Mouse (Mus musculus) neural tube, embryonic 11.5 days (tissue): ENCODE data around the gene Jazf1. TPM values are rescaled to one million over a fixed set of nuclear protein-coding genes. Genes with fewer than 3 reads are reported as not detected.

ENCODE experiments used
- ATAC-seq: fragments of 200-750 bp; cut with Nextera tagmentation; 2 replicates; pipeline ENCODE4 v1.8.0; 2017; ENCODE audit warnings: moderate number of reproducible peaks, mild to moderate bottlenecking, moderate TSS enrichment, moderate library complexity; ENCODE audit not compliant: insufficient read depth, low FRiP score, low TSS enrichment
- DNase-seq: peaks from one replicate; pipeline ENCODE4 v3.0.0-alpha.2; 2015; ENCODE audit warnings: low spot score
- H3K27ac ChIP-seq: fragments of 300-500 bp; sonication (generic); 2 replicates; pipeline ENCODE4 v1.5.1; 2014; ENCODE audit warnings: low read depth, mild to moderate bottlenecking, low read length
- H3K27me3 ChIP-seq: fragments of 300-500 bp; sonication (generic); 2 replicates; pipeline ENCODE4 v1.6.1; 2014; ENCODE audit warnings: mild to moderate bottlenecking, low read length, mixed read lengths; ENCODE audit not compliant: control insufficient read depth, insufficient read depth
- H3K36me3 ChIP-seq: fragments of 300-500 bp; sonication (generic); 2 replicates; pipeline ENCODE4 v1.6.1; 2014; ENCODE audit warnings: mild to moderate bottlenecking, low read length, moderate library complexity, mixed read lengths; ENCODE audit not compliant: control insufficient read depth, insufficient read depth
- H3K4me1 ChIP-seq: fragments of 300-500 bp; sonication (generic); 2 replicates; pipeline ENCODE4 v1.6.1; 2014; ENCODE audit warnings: low read length, mixed read lengths; ENCODE audit not compliant: control insufficient read depth, insufficient read depth
- H3K4me2 ChIP-seq: fragments of 300-500 bp; sonication (generic); 2 replicates; pipeline ENCODE4 v1.6.1; 2014; ENCODE audit warnings: low read depth, mild to moderate bottlenecking, moderate library complexity
- H3K4me3 ChIP-seq: fragments of 300-500 bp; sonication (generic); 2 replicates; pipeline ENCODE4 v1.5.1; 2014; ENCODE audit warnings: low read depth, low read length
- H3K9ac ChIP-seq: fragments of 300-500 bp; sonication (generic); 2 replicates; pipeline ENCODE4 v1.6.1; 2014; ENCODE audit warnings: mild to moderate bottlenecking, low read length
- H3K9me3 ChIP-seq: fragments of 300-500 bp; sonication (generic); 2 replicates; pipeline ENCODE4 v1.6.1; 2016; ENCODE audit warnings: low read length; ENCODE audit not compliant: control insufficient read depth
- WGBS: fragments of 180-500 bp; shearing (Covaris S2); extraction: QIAGEN DNeasy Blood & Tissue Kit; methylation state at CpG from one replicate; pipeline ENCODE4 v1.1.7; 2014; 5-methylcytosine and 5-hydroxymethylcytosine counted together
- polyA plus RNA-seq: library from polyadenylated mRNA; unstranded; fragments of >200 nt; fragmentation: Nextera tagmentation; extraction: Ambion mirVana; gene quantifications from 2 replicates; pipeline ENCODE4 v1.2.1, GENCODE M21; 2014

Jazf1 gene
- polyA plus RNA-seq, 1 experiment from 2014 or later, result 11.0 TPM

GRCm38 (mm10) chr6:53067446-53067988 lies 914 bp downstream of the Jazf1 start:
- peak overlapping the region; percentile 85 for H3K4me3 ChIP-seq
- ATAC-seq (no peak), DNase-seq (peak; percentile 27)
- peak overlapping the region; percentile 72; the same call in 1 of the 2 replicates for H3K27ac ChIP-seq
- H3K27me3 ChIP-seq, result peaks cover 15% of the 10 kb centered on the region
- H3K4me2 ChIP-seq, result peak overlapping the region; percentile 90
- no peaks in the 10 kb centered on the region for H3K9me3 ChIP-seq
- peak overlapping the region; percentile 68 for H3K9ac ChIP-seq
- H3K4me1 ChIP-seq, result peaks cover 5% of the 10 kb centered on the region; the same call in 1 of the 2 replicates
- no peaks in the 10 kb centered on the region for H3K36me3 ChIP-seq
- WGBS, result 3% methylated on average over 34 of the region's 41 CpGs

DNA sequence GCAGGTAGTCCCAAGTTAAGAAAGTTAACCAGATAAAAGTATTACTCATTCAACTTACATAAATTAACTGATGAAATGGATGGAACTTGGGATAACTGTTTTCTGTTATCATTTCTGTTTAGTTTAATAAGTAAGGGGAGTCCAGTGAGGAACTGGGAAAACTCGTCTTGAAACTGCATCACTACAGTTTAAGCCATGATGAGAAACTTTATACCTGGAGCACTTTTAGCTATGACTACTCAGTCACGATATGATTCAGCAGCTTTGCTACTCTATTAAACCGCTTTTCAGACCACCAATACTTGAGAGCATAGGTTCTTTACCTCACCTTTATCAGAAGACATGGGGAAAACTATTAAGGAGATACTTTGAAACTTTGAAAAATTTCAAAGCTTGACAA lies 1.5 kb downstream of the Jazf1 start:
- Histone ChIP-seq H3K9ac (no peak overlapping the region), H3K9me3 (no peaks in the 10 kb centered on the region), H3K4me3 (no peak overlapping the region), H3K4me1 (peaks cover 5% of the 10 kb centered on the region; the same call in 1 of the 2 replicates), H3K27ac (no peak overlapping the region), H3K4me2 (peak overlapping the region; percentile 90), H3K27me3 (peaks cover 15% of the 10 kb centered on the region), H3K36me3 (no peaks in the 10 kb centered on the region)
- no peak for ATAC-seq
- 58% methylated on average over 3 of the region's 3 CpGs for WGBS
- no peak for DNase-seq

GRCm38 (mm10) chr6:53064070-53064469 lies 4.4 kb downstream of the Jazf1 start:
- ATAC-seq (no peak), DNase-seq (no peak)
- no peak overlapping the region for H3K4me2 ChIP-seq
- H3K36me3 ChIP-seq, result no peaks in the 10 kb centered on the region
- H3K9me3 ChIP-seq, result no peaks in the 10 kb centered on the region
- no peak overlapping the region for H3K4me3 ChIP-seq
- H3K4me1 ChIP-seq, result peaks cover 5% of the 10 kb centered on the region; the same call in 1 of the 2 replicates
- H3K9ac ChIP-seq, result no peak overlapping the region
- 90% methylated on average over 4 of the region's 4 CpGs for WGBS
- 0 out of 2 replicates have a peak, but pooled peaks cover 4% of the 10 kb centered on the region for H3K27me3 ChIP-seq
- no peak overlapping the region for H3K27ac ChIP-seq

DNA sequence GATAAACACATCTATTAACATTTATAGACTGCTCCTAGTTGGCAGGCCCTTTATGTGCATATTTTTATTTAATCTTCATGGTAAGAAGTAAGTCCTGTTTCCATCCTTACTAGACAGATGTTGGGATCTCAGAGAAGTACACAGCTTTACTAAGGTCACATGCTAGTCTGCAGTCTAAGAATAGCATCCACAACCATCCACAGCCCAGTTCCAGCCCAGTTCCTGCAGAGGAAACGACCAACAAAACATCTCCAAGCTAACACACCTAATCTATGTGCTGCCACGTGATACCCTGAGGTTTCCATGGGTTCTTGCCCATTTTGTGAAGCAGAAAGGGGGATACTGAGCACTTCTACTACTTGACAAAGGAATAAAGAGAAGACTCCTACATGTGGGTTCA lies 13.5 kb downstream of the Jazf1 start:
- Histone ChIP-seq H3K4me2 (no peak overlapping the region), H3K9me3 (no peaks in the 10 kb centered on the region), H3K4me1 (no peaks in the 10 kb centered on the region), H3K27me3 (no peaks in the 10 kb centered on the region), H3K27ac (no peak overlapping the region), H3K36me3 (no peaks in the 10 kb centered on the region), H3K9ac (no peak overlapping the region), H3K4me3 (no peak overlapping the region)
- DNase-seq, result no peak
- ATAC-seq, result no peak
- 71% methylated on average over 2 of the region's 2 CpGs for WGBS

DNA sequence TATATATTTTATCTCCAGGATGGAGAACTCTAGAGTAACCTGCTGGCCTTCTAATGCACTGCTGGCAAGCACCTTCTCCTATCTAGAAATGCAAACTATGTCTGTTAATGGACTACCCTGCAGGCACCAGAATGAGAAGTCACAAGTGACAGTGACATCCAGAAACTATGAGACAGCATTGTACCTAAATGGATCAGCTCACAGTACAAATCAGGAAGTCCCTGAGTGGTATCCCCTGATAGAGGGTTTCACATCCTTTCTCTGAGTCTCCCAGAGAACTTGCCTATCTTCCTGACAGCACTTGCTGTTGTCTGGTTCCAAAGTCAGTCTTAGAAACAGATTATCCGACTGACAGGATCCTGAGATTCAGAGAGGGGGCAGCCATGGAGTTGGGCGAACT lies 22.9 kb downstream of the Jazf1 start:
- H3K4me3 ChIP-seq, result no peak overlapping the region
- no peak overlapping the region for H3K4me2 ChIP-seq
- WGBS, result 96% methylated on average over 2 of the region's 2 CpGs
- no peaks in the 10 kb centered on the region for H3K9me3 ChIP-seq
- H3K27ac ChIP-seq, result no peak overlapping the region
- ATAC-seq, result no peak
- H3K27me3 ChIP-seq, result no peaks in the 10 kb centered on the region
- no peak for DNase-seq
- no peaks in the 10 kb centered on the region for H3K36me3 ChIP-seq
- no peaks in the 10 kb centered on the region for H3K4me1 ChIP-seq
- H3K9ac ChIP-seq, result no peak overlapping the region

DNA sequence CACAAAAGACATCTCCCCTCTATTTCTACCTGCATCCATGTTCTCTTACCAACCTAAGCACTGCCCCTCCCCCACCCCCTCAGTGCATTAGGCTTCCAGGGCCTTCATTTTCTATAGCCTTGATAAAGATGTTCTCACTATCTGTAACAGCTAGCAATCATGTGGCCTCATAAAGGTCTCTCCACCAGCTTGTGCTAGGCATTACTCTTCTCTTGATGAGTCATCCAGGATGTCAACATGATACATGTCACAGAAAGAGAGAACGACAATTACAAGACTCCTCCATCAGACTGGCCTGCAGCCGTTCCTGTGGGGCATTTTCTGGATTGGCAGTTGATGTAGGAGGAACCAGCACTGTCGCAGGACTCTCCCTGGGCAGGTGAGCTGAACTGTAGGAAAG lies 30.3 kb downstream of the Jazf1 start:
- H3K4me3 ChIP-seq, result no peak overlapping the region
- no peak for ATAC-seq
- no peaks in the 10 kb centered on the region for H3K4me1 ChIP-seq
- no peak overlapping the region for H3K27ac ChIP-seq
- H3K9me3 ChIP-seq, result no peaks in the 10 kb centered on the region
- no peaks in the 10 kb centered on the region for H3K36me3 ChIP-seq
- DNase-seq, result no peak
- H3K4me2 ChIP-seq, result no peak overlapping the region
- H3K27me3 ChIP-seq, result no peaks in the 10 kb centered on the region
- WGBS, result 73% methylated on average over 3 of the region's 3 CpGs
- no peak overlapping the region for H3K9ac ChIP-seq

- Histone ChIP-seq H3K4me3 (no peak overlapping the region), H3K36me3 (no peaks in the 10 kb centered on the region), H3K27me3 (no peaks in the 10 kb centered on the region), H3K4me1 (no peaks in the 10 kb centered on the region), H3K9me3 (no peaks in the 10 kb centered on the region), H3K4me2 (no peak overlapping the region), H3K27ac (no peak overlapping the region), H3K9ac (no peak overlapping the region)
- DNase-seq (no peak), ATAC-seq (no peak)
- WGBS, result 88% methylated on average over 6 of the region's 6 CpGs
Observed at GRCm38 (mm10) chr6:53034362-53035011, 33.9 kb downstream of the Jazf1 start.

- no peaks in the 10 kb centered on the region for H3K9me3 ChIP-seq
- DNase-seq (peak; percentile 20), ATAC-seq (no peak)
- H3K4me1 ChIP-seq, result no peaks in the 10 kb centered on the region
- H3K4me2 ChIP-seq, result no peak overlapping the region
- H3K9ac ChIP-seq, result no peak overlapping the region
- no peaks in the 10 kb centered on the region for H3K36me3 ChIP-seq
- no peak overlapping the region for H3K4me3 ChIP-seq
- 66% methylated on average over 4 of the region's 4 CpGs for WGBS
- H3K27me3 ChIP-seq, result no peaks in the 10 kb centered on the region
- H3K27ac ChIP-seq, result no peak overlapping the region
Observed at GRCm38 (mm10) chr6:53032730-53033484, 35.5 kb downstream of the Jazf1 start.
